Mouse (Mus musculus) erythroblast, adult 5-6 weeks (primary cell): ENCODE data around the gene Kctd20. TPM values are rescaled to one million over a fixed set of nuclear protein-coding genes. Genes with fewer than 3 reads are reported as not detected.
A peak's percentile ranks its signal among the peaks of the same experiment; 100 is the strongest.

Source experiments
- ATAC-seq: replicated peaks from 2 replicates; pipeline ENCODE4 v1.8.0; 2016; ENCODE audit warnings: moderate number of reproducible peaks, mild to moderate bottlenecking, moderate TSS enrichment, inconsistent platforms; ENCODE audit not compliant: poor library complexity, low FRiP score, severe bottlenecking
- total RNA-seq, 2 experiments: library from RNA; stranded (forward) in 1 of 2; stranded (reverse) in 1 of 2; fragments of 150-400 nt in 1 of 2; fragments of 200-764, 138-1000 nt in 1 of 2; gene quantifications; 2 replicates each; pipeline versions ENCODE4 v1.2.3 to v1.2.4; 2015 to 2017; ENCODE audit warnings: low replicate concordance in 2 of 2

The Kctd20 gene
- total RNA-seq, 2 experiments from 2014 or later: 81.7 to 221 TPM

DNA sequence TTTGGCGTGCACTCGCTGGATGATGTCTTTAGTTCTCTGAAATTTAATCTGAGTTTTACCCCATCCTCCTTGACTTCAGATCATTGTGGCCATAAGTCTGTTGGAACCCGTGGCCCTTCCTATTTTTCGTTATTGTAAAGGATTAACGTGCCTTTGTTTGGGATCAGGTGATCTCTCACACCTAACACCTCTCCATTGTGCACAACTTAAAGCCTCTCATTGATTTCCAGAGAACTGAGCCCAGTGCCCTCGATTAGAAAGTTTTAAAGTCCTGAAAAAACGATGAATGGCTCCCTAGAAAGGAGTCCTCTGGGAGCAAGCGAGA lies 56.5 kb downstream of the Kctd20 start:
- no peak for ATAC-seq

GRCm38 (mm10) chr17:29009181-29009580 lies 57.4 kb downstream of the Kctd20 start:
- ATAC-seq: no peak

GRCm38 (mm10) chr17:29014235-29014634 lies 62.5 kb downstream of the Kctd20 start:
- ATAC-seq: no peak

- peak; percentile 85 for ATAC-seq
These were observed 63.9 kb downstream of the Kctd20 start for GRCm38 (mm10) chr17:29015638-29016037.

DNA sequence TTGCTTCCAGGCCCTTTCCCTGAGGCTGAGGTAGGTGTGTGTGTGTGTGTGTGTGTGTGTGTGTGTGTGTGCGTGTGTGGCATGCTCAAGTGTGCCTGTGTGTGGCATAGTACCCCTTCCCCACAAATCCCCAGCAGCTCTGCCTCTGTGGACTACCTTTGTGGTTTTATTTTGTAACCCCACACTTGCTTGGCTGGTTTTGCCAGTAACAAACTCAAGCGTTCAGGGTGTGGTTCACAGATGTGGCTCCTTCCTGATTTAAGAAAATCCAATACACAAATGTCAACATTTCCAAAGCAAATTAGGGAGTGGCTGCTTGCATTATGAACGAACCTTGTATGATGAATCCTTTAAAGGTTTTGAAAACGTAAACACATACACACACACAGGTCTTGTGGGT lies 65.0 kb downstream of the Kctd20 start:
- ATAC-seq: no peak

- 0 out of 2 replicates have a peak, but pooled peaks have one; percentile 33 for ATAC-seq
These were observed 66.7 kb downstream of the Kctd20 start for GRCm38 (mm10) chr17:29018292-29018984.

Other genes with a start within 250 kb of the Kctd20 start
- not detected in 2 replicates for gene AC170998.1, start 225.9 kb upstream of the Kctd20 start, total RNA-seq (2015; ENCODE audit: low replicate concordance)
- gene AC170998.1, start 225.9 kb upstream of the Kctd20 start, total RNA-seq (2017; ENCODE audit: low replicate concordance): 8.5 TPM in 1 of 2 replicates, not detected in the other
- 4.6 and 9.8 TPM in 2 replicates for gene Mapk13, start 182.7 kb upstream of the Kctd20 start, total RNA-seq (2015; ENCODE audit: low replicate concordance)
- gene Mapk13, start 182.7 kb upstream of the Kctd20 start, total RNA-seq (2017; ENCODE audit: low replicate concordance): 2.9 and 11.3 TPM in 2 replicates
- gene Brpf3, start 150.9 kb upstream of the Kctd20 start, total RNA-seq (2015; ENCODE audit: low replicate concordance): 325 and 552 TPM in 2 replicates
- 230 and 255 TPM in 2 replicates for gene Brpf3, start 150.9 kb upstream of the Kctd20 start, total RNA-seq (2017; ENCODE audit: low replicate concordance)
- gene Pnpla1, start 93.5 kb upstream of the Kctd20 start, total RNA-seq (2015; ENCODE audit: low replicate concordance): 0.19 TPM in 1 of 2 replicates, not detected in the other
- 0.68 TPM in 1 of 2 replicates, not detected in the other for gene Pnpla1, start 93.5 kb upstream of the Kctd20 start, total RNA-seq (2017; ENCODE audit: low replicate concordance)
- gene 4930539E08Rik, start 36.6 kb upstream of the Kctd20 start, total RNA-seq (2015; ENCODE audit: low replicate concordance): not detected in 2 replicates
- gene 4930539E08Rik, start 36.6 kb upstream of the Kctd20 start, total RNA-seq (2017; ENCODE audit: low replicate concordance): 0.17 TPM in 1 of 2 replicates, not detected in the other
- gene Pxt1, start 8.1 kb upstream of the Kctd20 start, total RNA-seq (2015; ENCODE audit: low replicate concordance): 9.8 TPM in 1 of 2 replicates, not detected in the other
- not detected in 2 replicates for gene Pxt1, start 8.1 kb upstream of the Kctd20 start, total RNA-seq (2017; ENCODE audit: low replicate concordance)
- 34.9 and 93.6 TPM in 2 replicates for gene Stk38, start 56.0 kb downstream of the Kctd20 start, total RNA-seq (2015; ENCODE audit: low replicate concordance)
- 47.2 and 57.4 TPM in 2 replicates for gene Stk38, start 56.0 kb downstream of the Kctd20 start, total RNA-seq (2017; ENCODE audit: low replicate concordance)
- 154 and 174 TPM in 2 replicates for gene Srsf3, start 80.7 kb downstream of the Kctd20 start, total RNA-seq (2015; ENCODE audit: low replicate concordance)
- gene Srsf3, start 80.7 kb downstream of the Kctd20 start, total RNA-seq (2017; ENCODE audit: low replicate concordance): 208 and 211 TPM in 2 replicates
- 0.63 and 4.6 TPM in 2 replicates for gene Cdkn1a, start 139.0 kb downstream of the Kctd20 start, total RNA-seq (2015; ENCODE audit: low replicate concordance)
- 0.34 and 0.42 TPM in 2 replicates for gene Cdkn1a, start 139.0 kb downstream of the Kctd20 start, total RNA-seq (2017; ENCODE audit: low replicate concordance)
- gene Rab44, start 162.2 kb downstream of the Kctd20 start, total RNA-seq (2015; ENCODE audit: low replicate concordance): 34.8 and 43.7 TPM in 2 replicates
- gene Rab44, start 162.2 kb downstream of the Kctd20 start, total RNA-seq (2017; ENCODE audit: low replicate concordance): 31.5 and 38.7 TPM in 2 replicates